Mouse (Mus musculus): ENCODE data around the gene Isg20l2. TPM values are rescaled to one million over a fixed set of nuclear protein-coding genes. Genes with fewer than 3 reads are reported as not detected.
A peak's percentile ranks its signal among the peaks of the same experiment; 100 is the strongest.

Isg20l2 gene
- polyA plus RNA-seq, 1 experiment from 2014 or later, result 66.9 TPM

DNA sequence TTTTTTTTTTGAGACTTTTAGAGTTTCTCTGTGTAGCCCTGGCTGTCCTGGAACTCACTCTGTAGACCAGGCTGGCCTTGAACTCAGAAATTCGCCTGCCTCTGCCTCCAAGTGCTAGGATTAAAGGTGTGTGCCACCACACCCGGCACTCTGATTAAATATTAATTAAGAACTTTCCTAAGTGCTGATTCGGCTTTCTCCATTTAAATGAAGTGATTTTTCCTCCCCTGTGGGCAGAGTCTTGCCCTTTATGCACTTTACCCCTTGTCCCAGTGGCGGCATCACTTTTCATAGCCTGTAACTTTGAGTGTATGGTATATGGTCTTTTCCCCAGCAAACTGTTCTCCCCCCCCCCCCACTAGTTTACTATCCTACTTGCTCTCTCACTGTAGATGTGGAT lies 5.1 kb downstream of the Isg20l2 start:
- H3K36me3 ChIP-seq (ENCODE audit: control insufficient read depth, insufficient read depth, low read length), result peaks cover 45% of the 10 kb centered on the region
- no peak overlapping the region for H3K9ac ChIP-seq (ENCODE audit: low read depth, low read length)
- 87% methylated on average over 4 of the region's 4 CpGs for WGBS
- peaks cover 8% of the 10 kb centered on the region for H3K4me1 ChIP-seq (replicated peaks; ENCODE audit: control insufficient read depth, insufficient read depth, low read length)
- ATAC-seq (replicated peaks; ENCODE audit: low FRiP score) (no peak), DNase-seq (ENCODE audit: low spot score) (no peak)
- no peaks in the 10 kb centered on the region for H3K27me3 ChIP-seq (replicated peaks; ENCODE audit: control insufficient read depth, insufficient read depth, low read length)
- H3K9me3 ChIP-seq (ENCODE audit: control insufficient read depth, low read length), result no peaks in the 10 kb centered on the region
- no peak overlapping the region for H3K4me3 ChIP-seq (ENCODE audit: low read depth, low read length)
- no peak overlapping the region for H3K4me2 ChIP-seq
- no peak overlapping the region for H3K27ac ChIP-seq (ENCODE audit: low read depth, low read length)

DNA sequence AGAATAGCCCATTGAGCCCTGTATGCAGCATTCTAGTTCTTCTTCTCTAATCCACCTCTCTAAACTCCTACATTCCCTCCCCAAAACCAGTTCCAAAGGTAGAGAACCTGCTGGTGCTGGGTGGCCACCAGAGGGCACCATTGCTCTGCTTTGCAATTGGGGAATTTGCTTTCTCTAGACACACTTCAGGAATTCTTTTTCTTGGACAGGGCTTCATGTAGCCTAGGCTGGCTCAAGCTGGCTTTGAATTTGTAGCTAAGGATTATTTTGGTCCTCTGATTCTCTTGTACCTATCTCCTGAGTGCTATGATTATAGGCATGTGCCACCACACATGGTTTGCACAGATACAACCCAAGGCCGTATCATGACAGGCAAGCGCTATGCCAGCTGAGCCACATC lies 5.7 kb downstream of the Isg20l2 start:
- 92% methylated on average over 2 of the region's 2 CpGs for WGBS
- DNase-seq (ENCODE audit: low spot score) (no peak), ATAC-seq (replicated peaks; ENCODE audit: low FRiP score) (0 out of 2 replicates have a peak, but pooled peaks have one; percentile 11)
- H3K4me3 ChIP-seq (ENCODE audit: low read depth, low read length), result no peak overlapping the region
- H3K4me2 ChIP-seq, result no peak overlapping the region; the same call in 1 of the 2 replicates
- H3K9me3 ChIP-seq (ENCODE audit: control insufficient read depth, low read length), result no peaks in the 10 kb centered on the region
- peaks cover 8% of the 10 kb centered on the region for H3K4me1 ChIP-seq (replicated peaks; ENCODE audit: control insufficient read depth, insufficient read depth, low read length)
- H3K9ac ChIP-seq (ENCODE audit: low read depth, low read length), result no peak overlapping the region
- no peak overlapping the region for H3K27ac ChIP-seq (ENCODE audit: low read depth, low read length)
- no peaks in the 10 kb centered on the region for H3K27me3 ChIP-seq (replicated peaks; ENCODE audit: control insufficient read depth, insufficient read depth, low read length)
- peaks cover 50% of the 10 kb centered on the region for H3K36me3 ChIP-seq (ENCODE audit: control insufficient read depth, insufficient read depth, low read length)

DNA sequence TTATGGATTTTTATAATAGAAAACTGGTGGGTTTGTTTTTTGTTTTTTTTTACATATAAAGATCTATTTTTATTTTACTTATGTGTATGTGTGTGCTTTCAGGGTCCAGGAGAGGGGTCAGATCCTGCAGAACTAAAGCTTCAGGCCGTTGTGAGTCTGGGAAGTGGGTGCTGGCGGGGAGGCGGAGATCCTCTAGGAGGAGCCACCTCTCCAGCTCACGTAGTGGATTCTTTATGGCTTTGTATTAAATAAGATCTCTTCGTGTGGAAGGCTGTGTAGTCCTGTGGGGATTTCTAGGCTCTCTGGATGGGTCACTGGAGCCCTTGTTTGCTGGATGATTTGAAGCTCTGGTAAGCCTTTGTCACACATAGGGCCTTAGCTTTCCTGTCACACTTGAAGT lies 10.5 kb downstream of the Isg20l2 start:
- Histone ChIP-seq H3K4me2 (no peak overlapping the region), H3K4me1 (replicated peaks; ENCODE audit: control insufficient read depth, insufficient read depth, low read length) (no peaks in the 10 kb centered on the region), H3K27me3 (replicated peaks; ENCODE audit: control insufficient read depth, insufficient read depth, low read length) (peaks cover 12% of the 10 kb centered on the region), H3K9ac (ENCODE audit: low read depth, low read length) (no peak overlapping the region), H3K36me3 (ENCODE audit: control insufficient read depth, insufficient read depth, low read length) (peaks cover 48% of the 10 kb centered on the region), H3K4me3 (ENCODE audit: low read depth, low read length) (no peak overlapping the region), H3K9me3 (ENCODE audit: control insufficient read depth, low read length) (no peaks in the 10 kb centered on the region), H3K27ac (ENCODE audit: low read depth, low read length) (no peak overlapping the region)
- 79% methylated on average over 5 of the region's 5 CpGs for whole genome bisulfite sequencing
- DNase-seq (ENCODE audit: low spot score) (no peak), ATAC-seq (replicated peaks; ENCODE audit: low FRiP score) (no peak)

DNA sequence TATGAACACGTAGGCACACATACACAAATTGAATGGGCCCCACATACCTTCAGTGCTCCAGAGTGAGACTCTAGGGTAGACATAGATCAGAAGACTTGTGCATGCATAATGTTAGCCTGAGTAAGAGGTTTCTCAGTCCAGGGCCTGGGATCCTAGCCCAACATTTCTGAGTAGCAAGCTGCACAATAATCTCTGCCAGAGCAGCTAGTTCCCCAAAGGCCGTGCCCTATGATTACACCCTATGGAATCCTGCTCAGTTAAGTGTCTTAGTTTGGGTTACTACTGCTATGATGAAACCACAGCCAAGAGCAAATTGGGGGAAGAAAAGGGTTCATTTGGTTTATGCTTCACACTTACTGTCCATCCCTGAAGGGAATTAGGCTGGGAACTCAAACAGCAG lies 12.4 kb downstream of the Isg20l2 start:
- Histone ChIP-seq H3K4me3 (ENCODE audit: low read depth, low read length) (no peak overlapping the region), H3K9me3 (ENCODE audit: control insufficient read depth, low read length) (no peaks in the 10 kb centered on the region; the same call in 1 of the 2 replicates), H3K4me1 (replicated peaks; ENCODE audit: control insufficient read depth, insufficient read depth, low read length) (peaks cover 16% of the 10 kb centered on the region), H3K27ac (ENCODE audit: low read depth, low read length) (no peak overlapping the region), H3K36me3 (ENCODE audit: control insufficient read depth, insufficient read depth, low read length) (peaks cover 38% of the 10 kb centered on the region), H3K9ac (ENCODE audit: low read depth, low read length) (no peak overlapping the region), H3K27me3 (replicated peaks; ENCODE audit: control insufficient read depth, insufficient read depth, low read length) (peaks cover 31% of the 10 kb centered on the region), H3K4me2 (no peak overlapping the region)
- ATAC-seq (replicated peaks; ENCODE audit: low FRiP score), result no peak
- DNase-seq (ENCODE audit: low spot score), result no peak
- 87% methylated on average over 2 of the region's 2 CpGs for WGBS

DNA sequence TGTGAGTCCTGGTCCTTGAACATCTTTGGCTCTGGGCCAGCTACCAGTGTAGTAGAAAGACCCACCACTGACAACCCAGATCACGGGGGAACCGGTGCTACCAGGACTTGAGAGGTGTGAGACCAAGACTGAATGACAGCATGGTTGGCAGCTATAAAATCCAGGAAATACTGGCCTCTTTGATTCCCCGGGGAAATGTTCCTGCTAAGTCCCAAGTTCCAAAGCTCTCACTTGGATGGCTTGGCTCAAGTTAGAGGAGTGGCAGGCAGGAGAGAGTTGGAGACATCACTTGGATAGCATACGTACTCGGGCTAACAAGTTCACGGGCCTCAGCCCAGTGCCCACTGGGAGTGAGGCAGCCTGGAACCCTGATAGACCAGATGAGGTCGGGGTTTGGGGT lies 13.5 kb downstream of the Isg20l2 start:
- Histone ChIP-seq H3K27ac (ENCODE audit: low read depth, low read length) (no peak overlapping the region), H3K4me3 (ENCODE audit: low read depth, low read length) (no peak overlapping the region), H3K9ac (ENCODE audit: low read depth, low read length) (no peak overlapping the region), H3K4me1 (replicated peaks; ENCODE audit: control insufficient read depth, insufficient read depth, low read length) (peaks cover 26% of the 10 kb centered on the region), H3K9me3 (ENCODE audit: control insufficient read depth, low read length) (no peaks in the 10 kb centered on the region; the same call in 1 of the 2 replicates), H3K27me3 (replicated peaks; ENCODE audit: control insufficient read depth, insufficient read depth, low read length) (peaks cover 42% of the 10 kb centered on the region), H3K36me3 (ENCODE audit: control insufficient read depth, insufficient read depth, low read length) (peaks cover 29% of the 10 kb centered on the region), H3K4me2 (no peak overlapping the region)
- ATAC-seq (replicated peaks; ENCODE audit: low FRiP score) (no peak), DNase-seq (ENCODE audit: low spot score) (no peak)
- 80% methylated on average over 7 of the region's 7 CpGs for WGBS

DNA sequence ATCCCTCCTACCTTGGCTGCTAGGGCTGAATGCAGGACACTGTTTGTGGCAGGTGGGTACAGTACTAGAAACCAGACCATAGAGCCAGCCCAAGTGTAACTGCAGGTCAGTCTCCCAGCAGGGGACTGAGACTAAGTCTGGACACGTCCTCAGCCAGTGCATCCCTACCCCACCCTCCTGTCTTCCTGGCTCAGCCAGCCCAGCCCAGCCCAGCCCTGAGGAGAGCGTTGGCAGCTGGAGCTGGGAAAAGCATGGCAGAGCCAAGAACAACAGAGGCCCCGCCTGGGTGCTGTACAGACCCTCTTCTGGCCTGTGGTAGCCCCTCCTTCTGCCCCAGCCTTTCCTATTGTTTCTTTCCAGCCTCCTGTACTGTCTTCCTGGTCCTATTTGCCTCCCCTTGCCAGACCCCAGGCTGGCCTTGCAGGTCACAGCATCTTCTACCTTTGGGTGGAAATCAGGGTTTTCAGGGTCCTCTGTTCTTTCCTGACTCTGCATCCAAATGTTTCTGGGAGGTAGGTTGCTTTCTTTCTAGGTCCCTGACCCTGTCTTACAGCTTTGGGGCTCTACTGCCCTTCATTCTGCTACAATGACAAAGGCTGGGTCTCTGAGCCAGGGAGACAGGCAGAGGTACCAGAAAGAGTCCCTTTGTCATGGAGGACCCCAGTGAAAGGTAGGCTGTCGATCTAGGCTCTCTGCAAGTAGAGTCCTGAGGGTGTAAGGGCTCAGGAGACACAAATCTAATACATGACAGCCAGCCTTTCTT lies 14.9 kb downstream of the Isg20l2 start:
- Histone ChIP-seq H3K36me3 (ENCODE audit: control insufficient read depth, insufficient read depth, low read length) (peaks cover 19% of the 10 kb centered on the region), H3K27ac (ENCODE audit: low read depth, low read length) (no peak overlapping the region), H3K9me3 (ENCODE audit: control insufficient read depth, low read length) (no peaks in the 10 kb centered on the region; the same call in 1 of the 2 replicates), H3K27me3 (replicated peaks; ENCODE audit: control insufficient read depth, insufficient read depth, low read length) (peaks cover 56% of the 10 kb centered on the region), H3K4me3 (ENCODE audit: low read depth, low read length) (no peak overlapping the region), H3K4me1 (replicated peaks; ENCODE audit: control insufficient read depth, insufficient read depth, low read length) (peaks cover 34% of the 10 kb centered on the region), H3K4me2 (no peak overlapping the region), H3K9ac (ENCODE audit: low read depth, low read length) (no peak overlapping the region)
- no peak for DNase-seq (ENCODE audit: low spot score)
- ATAC-seq (replicated peaks; ENCODE audit: low FRiP score), result no peak
- WGBS, result 37% methylated on average over 4 of the region's 4 CpGs

DNA sequence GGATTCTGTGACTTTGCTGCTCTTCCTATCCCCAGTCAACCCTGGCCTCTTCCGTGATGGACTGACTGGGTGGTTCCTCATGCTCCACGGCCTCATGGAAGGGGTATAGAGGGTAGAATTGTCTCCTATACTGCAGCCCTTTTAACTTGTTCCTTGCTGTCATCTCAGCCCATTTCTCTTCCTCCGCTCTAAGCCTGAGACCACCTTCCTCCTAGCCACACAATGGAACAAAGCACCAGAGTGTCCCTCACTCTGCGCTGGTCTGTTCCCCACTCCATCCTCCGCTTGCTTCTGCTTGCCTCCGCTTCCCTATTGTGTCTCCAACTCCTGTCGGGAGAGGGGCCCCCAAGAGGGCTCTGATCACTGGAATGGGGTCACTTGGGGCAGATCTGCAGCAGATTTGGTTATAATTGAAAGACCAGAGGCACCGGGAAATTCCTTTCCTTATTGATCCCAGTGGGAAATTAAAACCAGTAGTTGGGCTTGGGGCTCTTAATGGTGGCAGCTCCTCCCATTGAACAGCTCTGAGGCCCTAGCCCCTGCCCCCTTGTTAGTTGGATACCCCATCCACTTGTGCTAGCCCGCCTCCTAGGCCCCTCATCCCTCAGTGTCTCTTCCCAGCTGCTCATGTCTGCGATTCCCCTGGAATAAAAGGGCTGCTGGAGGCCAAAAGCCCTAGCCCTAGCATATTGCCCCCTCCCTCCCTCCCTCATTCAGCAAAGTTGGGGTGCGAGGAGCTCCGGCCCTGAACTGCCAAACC lies 15.8 kb downstream of the Isg20l2 start:
- peaks cover 40% of the 10 kb centered on the region for H3K4me1 ChIP-seq (replicated peaks; ENCODE audit: control insufficient read depth, insufficient read depth, low read length)
- no peak for ATAC-seq (replicated peaks; ENCODE audit: low FRiP score)
- no peaks in the 10 kb centered on the region; the same call in 1 of the 2 replicates for H3K9me3 ChIP-seq (ENCODE audit: control insufficient read depth, low read length)
- H3K4me2 ChIP-seq, result no peak overlapping the region
- no peak for DNase-seq (ENCODE audit: low spot score)
- H3K27ac ChIP-seq (ENCODE audit: low read depth, low read length), result no peak overlapping the region
- H3K4me3 ChIP-seq (ENCODE audit: low read depth, low read length), result no peak overlapping the region
- peaks cover 12% of the 10 kb centered on the region for H3K36me3 ChIP-seq (ENCODE audit: control insufficient read depth, insufficient read depth, low read length)
- peaks cover 65% of the 10 kb centered on the region for H3K27me3 ChIP-seq (replicated peaks; ENCODE audit: control insufficient read depth, insufficient read depth, low read length)
- 28% methylated on average over 12 of the region's 12 CpGs for WGBS
- H3K9ac ChIP-seq (ENCODE audit: low read depth, low read length), result no peak overlapping the region

DNA sequence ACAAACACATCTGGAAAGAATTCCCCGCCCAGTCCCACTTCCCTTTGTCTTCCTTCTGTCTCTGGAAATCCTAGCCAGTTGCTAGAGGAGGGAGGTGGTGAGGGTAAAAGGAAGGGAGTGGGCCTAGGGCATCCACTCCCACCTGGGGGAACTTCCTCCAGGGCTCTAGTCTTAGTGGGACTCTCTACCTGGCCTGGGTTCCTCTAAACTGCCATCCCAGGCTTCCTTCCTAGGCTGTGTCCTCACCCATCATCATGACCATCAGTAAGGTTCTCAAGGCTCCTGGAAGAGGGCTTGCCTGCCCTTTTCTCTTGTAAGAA lies 16.4 kb downstream of the Isg20l2 start:
- Histone ChIP-seq H3K4me1 (replicated peaks; ENCODE audit: control insufficient read depth, insufficient read depth, low read length) (peaks cover 40% of the 10 kb centered on the region), H3K4me2 (no peak overlapping the region), H3K27me3 (replicated peaks; ENCODE audit: control insufficient read depth, insufficient read depth, low read length) (peaks cover 71% of the 10 kb centered on the region), H3K36me3 (ENCODE audit: control insufficient read depth, insufficient read depth, low read length) (peaks cover 7% of the 10 kb centered on the region; the same call in 1 of the 2 replicates), H3K27ac (ENCODE audit: low read depth, low read length) (peak overlapping the region; percentile 19; the same call in 1 of the 2 replicates), H3K9ac (ENCODE audit: low read depth, low read length) (no peak overlapping the region), H3K9me3 (ENCODE audit: control insufficient read depth, low read length) (no peaks in the 10 kb centered on the region; the same call in 1 of the 2 replicates), H3K4me3 (ENCODE audit: low read depth, low read length) (no peak overlapping the region; the same call in 1 of the 2 replicates)
- WGBS, result 31% methylated on average over 1 of the region's 1 CpGs
- no peak for ATAC-seq (replicated peaks; ENCODE audit: low FRiP score)
- no peak for DNase-seq (ENCODE audit: low spot score)

Data from liver, embryonic 11.5 days (tissue).